ENCODE assay signal across 27 mouse cellular contexts in genomic region chr17:41184751-41185150, GRCm38 (mm10).
"Had no signal": no experiment of that assay in that cellular context is flagged by ENCODE, and none has a peak within 500 bp of the region (broad histone marks: within the 10 kb centered on the region; RNA-seq: fewer than 3 reads in every experiment).

No protein-coding gene starts in this region.

- DNase-seq: cerebellum, postnatal 10 days; cerebellum, postnatal 14 days; cerebellum, postnatal 25 days; cerebellum, postnatal 36 days; embryo, embryonic 11 days; forebrain, postnatal 0 days; gastrocnemius, adult 2 months; gastrocnemius, postnatal 10 days; gastrocnemius, postnatal 14 days; gastrocnemius, postnatal 25 days; gastrocnemius, postnatal 36 days; heart, adult 11 months; heart, adult 18-20 months; heart, adult 2 months had no signal

- H3K27ac ChIP-seq: embryonic facial prominence, embryonic 10.5 days; embryonic facial prominence, embryonic 12.5 days; embryonic facial prominence, embryonic 13.5 days; embryonic facial prominence, embryonic 15.5 days; forebrain, embryonic 10.5 days; forebrain, embryonic 12.5 days; forebrain, embryonic 13.5 days; forebrain, embryonic 15.5 days; gastrocnemius, adult 2 months; heart, adult 2 months; heart, embryonic 10.5 days had no signal

- H3K4me3 ChIP-seq: embryonic facial prominence, embryonic 10.5 days; embryonic facial prominence, embryonic 12.5 days; embryonic facial prominence, embryonic 13.5 days; embryonic facial prominence, embryonic 15.5 days; erythroblast, embryonic 14.5 days; forebrain, embryonic 10.5 days; forebrain, embryonic 12.5 days; forebrain, embryonic 13.5 days; forebrain, embryonic 15.5 days; gastrocnemius, adult 2 months; heart, adult 2 months; heart, embryonic 10.5 days had no signal

- H3K36me3 ChIP-seq: embryonic facial prominence, embryonic 10.5 days; embryonic facial prominence, embryonic 12.5 days; embryonic facial prominence, embryonic 13.5 days; embryonic facial prominence, embryonic 15.5 days; forebrain, embryonic 10.5 days; forebrain, embryonic 12.5 days; forebrain, embryonic 15.5 days; heart, embryonic 10.5 days had no signal

- H3K4me2 ChIP-seq: embryonic facial prominence, embryonic 12.5 days; embryonic facial prominence, embryonic 13.5 days; embryonic facial prominence, embryonic 15.5 days; forebrain, embryonic 12.5 days; forebrain, embryonic 13.5 days; forebrain, embryonic 15.5 days; heart, embryonic 11.5 days had no signal

- H3K9me3 ChIP-seq: embryonic facial prominence, embryonic 10.5 days; embryonic facial prominence, embryonic 12.5 days; embryonic facial prominence, embryonic 13.5 days; embryonic facial prominence, embryonic 15.5 days; forebrain, embryonic 10.5 days; forebrain, embryonic 12.5 days; forebrain, embryonic 13.5 days; forebrain, embryonic 15.5 days; heart, embryonic 10.5 days had no signal

- ATAC-seq: forebrain, embryonic 13.5 days; forebrain, embryonic 14.5 days; forebrain, embryonic 15.5 days; forebrain, embryonic 16.5 days; forebrain, postnatal 0 days had no signal

- H3K27me3 ChIP-seq: embryonic facial prominence, embryonic 12.5 days; embryonic facial prominence, embryonic 13.5 days; embryonic facial prominence, embryonic 15.5 days; forebrain, embryonic 12.5 days; forebrain, embryonic 13.5 days; forebrain, embryonic 15.5 days had no signal

- H3K9ac ChIP-seq: embryonic facial prominence, embryonic 12.5 days; embryonic facial prominence, embryonic 13.5 days; embryonic facial prominence, embryonic 15.5 days; forebrain, embryonic 12.5 days; forebrain, embryonic 13.5 days; forebrain, embryonic 15.5 days; forebrain, postnatal 0 days had no signal

- H3K4me1 ChIP-seq: embryonic facial prominence, embryonic 10.5 days; embryonic facial prominence, embryonic 12.5 days; embryonic facial prominence, embryonic 13.5 days; embryonic facial prominence, embryonic 15.5 days; forebrain, embryonic 10.5 days; forebrain, embryonic 12.5 days; forebrain, embryonic 13.5 days; forebrain, embryonic 15.5 days; heart, embryonic 10.5 days had no signal
